Mouse (Mus musculus) embryonic fibroblast, embryonic 13.5 days (primary cell): ENCODE measurements at regions not wholly inside any gene's neighbourhood (a gene's known extent, or its start where the extent isn't known, plus 50 kb on each side); places are given as distances from the start of the nearest gene placed in this dataset.

Experiments used
- CTCF ChIP-seq: IDR thresholded peaks from 2 replicates; pipeline ENCODE4 v1.5.1; 2011; ENCODE audit warnings: mild to moderate bottlenecking, control low read depth, low read length, moderate library complexity, borderline replicate concordance; ENCODE audit not compliant: insufficient read depth
- POLR2A ChIP-seq: IDR thresholded peaks from 2 replicates; pipeline ENCODE4 v1.6.1; 2011; ENCODE audit warnings: low read depth, mild to moderate bottlenecking, control low read depth, low read length, moderate library complexity

GRCm38 (mm10) chr7:51753062-51753461, 108.8 kb upstream of the Gas2 start:
- TF ChIP-seq CTCF (no peak), POLR2A (no peak)
